Mouse (Mus musculus) heart, embryonic 11.5 days (tissue): ENCODE data around the gene Mcub. TPM values are rescaled to one million over a fixed set of nuclear protein-coding genes. Genes with fewer than 3 reads are reported as not detected.

Experiments used
- ATAC-seq: fragments of 200-750 bp; cut with Nextera tagmentation; replicated peaks from 2 replicates; pipeline ENCODE4 v1.8.0; 2017; ENCODE audit warnings: moderate library complexity; ENCODE audit not compliant: insufficient number of reproducible peaks, low FRiP score, low TSS enrichment
- H3K27ac ChIP-seq: fragments of 300-500 bp; sonication (generic); 2 replicates; pipeline ENCODE4 v1.5.1; 2014; ENCODE audit warnings: mild to moderate bottlenecking, low read depth, low read length
- H3K27me3 ChIP-seq: fragments of 300-500 bp; sonication (generic); 2 replicates; pipeline ENCODE4 v1.6.1; 2014; ENCODE audit warnings: mild to moderate bottlenecking, low read length, mixed read lengths; ENCODE audit not compliant: control insufficient read depth, insufficient read depth
- H3K36me3 ChIP-seq: fragments of 300-500 bp; sonication (generic); 2 replicates; pipeline ENCODE4 v1.6.1; 2014; ENCODE audit warnings: mild to moderate bottlenecking, low read length, moderate library complexity, mixed read lengths; ENCODE audit not compliant: control insufficient read depth, insufficient read depth
- H3K4me1 ChIP-seq: fragments of 300-500 bp; sonication (generic); 2 replicates; pipeline ENCODE4 v1.6.1; 2014; ENCODE audit warnings: low read length; ENCODE audit not compliant: control insufficient read depth, insufficient read depth
- H3K4me2 ChIP-seq: fragments of 300-500 bp; sonication (generic); 2 replicates; pipeline ENCODE4 v1.6.1; 2014; ENCODE audit warnings: mild to moderate bottlenecking, moderate library complexity
- H3K4me3 ChIP-seq: fragments of 300-500 bp; sonication (generic); 2 replicates; pipeline ENCODE4 v1.5.1; 2014; ENCODE audit warnings: low read depth, low read length
- H3K9ac ChIP-seq: fragments of 300-500 bp; sonication (generic); 2 replicates; pipeline ENCODE4 v1.6.1; 2014; ENCODE audit warnings: mild to moderate bottlenecking, low read depth, low read length, moderate library complexity
- H3K9me3 ChIP-seq: fragments of 300-500 bp; sonication (generic); replicated peaks from 2 replicates; pipeline ENCODE4 v1.6.1; 2016; ENCODE audit warnings: low read length; ENCODE audit not compliant: control insufficient read depth
- WGBS: fragments of 180-500 bp; shearing (Covaris S2); extraction: QIAGEN DNeasy Blood & Tissue Kit; methylation state at CpG from one replicate; pipeline ENCODE4 v1.1.7; 2014; ENCODE audit not compliant: insufficient replicate concordance; 5-methylcytosine and 5-hydroxymethylcytosine counted together
- polyA plus RNA-seq: library from polyadenylated mRNA; unstranded; fragments of >200 nt; fragmentation: Nextera tagmentation; extraction: Ambion mirVana; gene quantifications from 2 replicates; pipeline ENCODE4 v1.2.1, GENCODE M21; 2014

Mcub gene
- polyA plus RNA-seq, 1 experiment from 2014 or later = 4.3 TPM

- WGBS = under 1% methylated on average over 34 of the region's 34 CpGs
- H3K4me1 ChIP-seq = peaks cover 12% of the 10 kb centered on the region
- peak within 1 kb of the TSS; percentile 71 for H3K9ac ChIP-seq
- ATAC-seq = peak; percentile 87
- peak within 1 kb of the TSS; percentile 65 for H3K4me2 ChIP-seq
- H3K9me3 ChIP-seq = no peaks in the 10 kb centered on the region
- H3K36me3 ChIP-seq = no peaks in the 10 kb centered on the region
- peak within 1 kb of the TSS; percentile 22 for H3K27ac ChIP-seq
- peak within 1 kb of the TSS; percentile 70 for H3K4me3 ChIP-seq
- H3K27me3 ChIP-seq = no peaks in the 10 kb centered on the region
Observed at GRCm38 (mm10) chr3:129901271-129901809, 68.7 kb downstream of the Mcub start, which contains the start of gene Casp6. Gene Casp6 (plus strand): TSS chr3:129901425.

- Histone ChIP-seq H3K4me1 (peaks cover 12% of the 10 kb centered on the region), H3K9me3 (no peaks in the 10 kb centered on the region), H3K36me3 (no peaks in the 10 kb centered on the region), H3K4me3 (no peak overlapping the region), H3K27ac (no peak overlapping the region), H3K27me3 (no peaks in the 10 kb centered on the region), H3K9ac (no peak overlapping the region), H3K4me2 (no peak overlapping the region)
- 69% methylated on average over 4 of the region's 4 CpGs for WGBS
- no peak for ATAC-seq
Observed at GRCm38 (mm10) chr3:129898886-129899285, 71.1 kb downstream of the Mcub start.

- Histone ChIP-seq H3K9me3 (no peaks in the 10 kb centered on the region), H3K4me2 (no peak overlapping the region), H3K27me3 (no peaks in the 10 kb centered on the region), H3K27ac (no peak overlapping the region), H3K36me3 (0 out of 2 replicates have a peak, but pooled peaks cover 2% of the 10 kb centered on the region), H3K9ac (no peak overlapping the region), H3K4me3 (no peak overlapping the region), H3K4me1 (no peaks in the 10 kb centered on the region)
- no peak for ATAC-seq
- WGBS = 46% methylated on average over 6 of the region's 6 CpGs
Observed at GRCm38 (mm10) chr3:129896591-129896990, 73.4 kb downstream of the Mcub start.

- no peak overlapping the region for H3K9ac ChIP-seq
- no peaks in the 10 kb centered on the region for H3K4me1 ChIP-seq
- no peak overlapping the region for H3K4me2 ChIP-seq
- H3K27ac ChIP-seq = no peak overlapping the region
- H3K9me3 ChIP-seq = no peaks in the 10 kb centered on the region
- H3K4me3 ChIP-seq = no peak overlapping the region
- ATAC-seq = no peak
- no peaks in the 10 kb centered on the region for H3K27me3 ChIP-seq
- WGBS = 91% methylated on average over 3 of the region's 3 CpGs
- H3K36me3 ChIP-seq = peaks cover 5% of the 10 kb centered on the region; the same call in 1 of the 2 replicates
Observed at GRCm38 (mm10) chr3:129893143-129893542, 76.9 kb downstream of the Mcub start.

GRCm38 (mm10) chr3:129892003-129892402 lies 78.0 kb downstream of the Mcub start:
- peaks cover 5% of the 10 kb centered on the region; the same call in 1 of the 2 replicates for H3K36me3 ChIP-seq
- no peak for ATAC-seq
- no peak overlapping the region for H3K4me2 ChIP-seq
- H3K4me1 ChIP-seq = no peaks in the 10 kb centered on the region
- WGBS = 80% methylated on average over 5 of the region's 5 CpGs
- H3K9me3 ChIP-seq = no peaks in the 10 kb centered on the region
- no peak overlapping the region for H3K27ac ChIP-seq
- no peak overlapping the region for H3K9ac ChIP-seq
- H3K4me3 ChIP-seq = no peak overlapping the region
- H3K27me3 ChIP-seq = no peaks in the 10 kb centered on the region

GRCm38 (mm10) chr3:129887779-129888517 lies 82.1 kb downstream of the Mcub start:
- Histone ChIP-seq H3K9ac (no peak overlapping the region), H3K4me1 (peaks cover 6% of the 10 kb centered on the region), H3K4me2 (no peak overlapping the region), H3K27me3 (no peaks in the 10 kb centered on the region), H3K9me3 (no peaks in the 10 kb centered on the region), H3K4me3 (no peak overlapping the region), H3K36me3 (peaks cover 5% of the 10 kb centered on the region; the same call in 1 of the 2 replicates), H3K27ac (no peak overlapping the region)
- WGBS = 85% methylated on average over 13 of the region's 13 CpGs
- no peak for ATAC-seq

GRCm38 (mm10) chr3:129886430-129886829 lies 83.6 kb downstream of the Mcub start:
- WGBS = 78% methylated on average over 5 of the region's 5 CpGs
- H3K4me2 ChIP-seq = no peak overlapping the region
- no peaks in the 10 kb centered on the region for H3K27me3 ChIP-seq
- no peaks in the 10 kb centered on the region for H3K9me3 ChIP-seq
- peaks cover 3% of the 10 kb centered on the region; the same call in 1 of the 2 replicates for H3K36me3 ChIP-seq
- peaks cover 6% of the 10 kb centered on the region for H3K4me1 ChIP-seq
- no peak for ATAC-seq
- no peak overlapping the region for H3K9ac ChIP-seq
- H3K4me3 ChIP-seq = no peak overlapping the region
- H3K27ac ChIP-seq = no peak overlapping the region

- H3K4me1 ChIP-seq = peaks cover 6% of the 10 kb centered on the region
- no peak overlapping the region for H3K9ac ChIP-seq
- WGBS = 39% methylated on average over 9 of the region's 9 CpGs
- ATAC-seq = no peak
- H3K27ac ChIP-seq = no peak overlapping the region
- no peaks in the 10 kb centered on the region for H3K9me3 ChIP-seq
- H3K4me2 ChIP-seq = no peak overlapping the region
- no peaks in the 10 kb centered on the region for H3K27me3 ChIP-seq
- H3K4me3 ChIP-seq = no peak overlapping the region
- H3K36me3 ChIP-seq = no peaks in the 10 kb centered on the region
Observed at GRCm38 (mm10) chr3:129885577-129885976, 84.4 kb downstream of the Mcub start.
